In the genomic region with DNA sequence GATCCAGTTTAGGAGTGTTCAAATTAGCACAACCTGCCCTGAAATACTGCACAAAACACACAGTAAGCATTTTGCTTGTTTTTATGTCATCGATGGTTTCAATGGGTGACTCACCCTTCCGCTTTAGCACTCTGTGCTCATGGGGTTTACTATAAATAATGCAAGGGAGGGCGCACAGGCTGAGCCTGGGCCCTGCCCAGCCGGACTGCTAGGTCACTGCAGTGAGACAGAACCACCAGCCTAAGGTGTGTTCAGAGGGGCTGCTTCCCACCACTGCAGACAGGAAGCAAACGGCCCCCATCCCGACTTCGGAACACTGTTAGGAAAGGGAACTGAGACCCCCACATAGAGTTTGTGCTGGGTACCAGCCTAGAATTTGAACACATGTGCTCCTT, we compare ENCODE assay signal across 11 mouse cellular contexts. TPM values are rescaled to one million over a fixed set of nuclear protein-coding genes. Genes with fewer than 3 reads are reported as not detected.
DNase-seq lines count a peak whose midpoint lies in the region; ATAC-seq and TF ChIP-seq lines count a peak whose summit lies in the region.
"Had no signal": no experiment of that assay in that cellular context is flagged by ENCODE, and none has a peak within 500 bp of the region (broad histone marks: within the 10 kb centered on the region; RNA-seq: fewer than 3 reads in every experiment).

No protein-coding gene starts in this region.

- peaks cover 44% of the 10 kb centered on the region for H3K4me1 ChIP-seq in heart, embryonic 12.5 days (replicated peaks)
- H3K4me1 ChIP-seq in bone marrow macrophage, adult 2 months (ENCODE audit: control insufficient read depth, insufficient read depth, low read length) = peaks cover 42% of the 10 kb centered on the region
- H3K4me1 ChIP-seq in midbrain, embryonic 11.5 days (ENCODE audit: control insufficient read depth, insufficient read depth, low read length) = peaks cover 19% of the 10 kb centered on the region

- no peak for TF ChIP-seq CTCF in bone marrow macrophage, adult 2 months (IDR thresholded peaks at IDR 0.05; ENCODE audit: low read depth, low read length)

- DNase-seq in heart, adult 11 months = peak; percentile 98
- peak; percentile 92 for DNase-seq in 416B (ENCODE audit: low read depth)
- DNase-seq in kidney, postnatal 36 days = peak; percentile 22 to 36
- DNase-seq in midbrain, embryonic 11.5 days (ENCODE audit: low spot score, missing footprints) = no peak
- no peak for DNase-seq in left cerebral cortex, adult 18-20 months (ENCODE audit: low spot score in 2 of 2)

- no peaks in the 10 kb centered on the region for H3K36me3 ChIP-seq in heart, embryonic 12.5 days
- H3K36me3 ChIP-seq in midbrain, embryonic 11.5 days (ENCODE audit: control insufficient read depth, insufficient read depth, low read length) = no peaks in the 10 kb centered on the region
- H3K36me3 ChIP-seq: limb, embryonic 15.5 days; neural tube, embryonic 12.5 days had no signal

- H3K4me3 ChIP-seq in heart, embryonic 12.5 days = no peak overlapping the region
- no peak overlapping the region for H3K4me3 ChIP-seq in bone marrow macrophage, adult 2 months (ENCODE audit: insufficient read depth, low read length)
- no peak overlapping the region for H3K4me3 ChIP-seq in midbrain, embryonic 11.5 days (ENCODE audit: low read depth, low read length)
- H3K4me3 ChIP-seq: limb, embryonic 15.5 days; neural tube, embryonic 12.5 days had no signal

- H3K9ac ChIP-seq in heart, embryonic 12.5 days = no peak overlapping the region
- H3K9ac ChIP-seq in midbrain, embryonic 11.5 days (ENCODE audit: low read length) = no peak overlapping the region
- H3K9ac ChIP-seq: limb, embryonic 15.5 days; neural tube, embryonic 12.5 days had no signal

- no peak overlapping the region for H3K27ac ChIP-seq in heart, embryonic 12.5 days (ENCODE audit: poor library complexity, severe bottlenecking)
- peak overlapping the region; percentile 73 for H3K27ac ChIP-seq in bone marrow macrophage, adult 2 months (ENCODE audit: insufficient read depth, low read depth, low read length)
- H3K27ac ChIP-seq in midbrain, embryonic 11.5 days (ENCODE audit: low read depth, low read length) = no peak overlapping the region
- H3K27ac ChIP-seq: limb, embryonic 15.5 days; neural tube, embryonic 12.5 days had no signal

- H3K9me3 ChIP-seq in heart, embryonic 12.5 days (replicated peaks) = no peaks in the 10 kb centered on the region
- no peaks in the 10 kb centered on the region for H3K9me3 ChIP-seq in midbrain, embryonic 11.5 days (ENCODE audit: control insufficient read depth, low read length)
- H3K9me3 ChIP-seq: limb, embryonic 15.5 days; neural tube, embryonic 12.5 days had no signal

- H3K4me2 ChIP-seq in heart, embryonic 12.5 days = no peak overlapping the region
- no peak overlapping the region for H3K4me2 ChIP-seq in midbrain, embryonic 11.5 days
- H3K4me2 ChIP-seq: limb, embryonic 15.5 days; neural tube, embryonic 12.5 days had no signal

- no peak; the same call in 1 of the 2 replicates for ATAC-seq in heart, embryonic 12.5 days (ENCODE audit: insufficient number of reproducible peaks, low FRiP score)
- no peak for ATAC-seq in erythroid progenitor cell, adult 5-6 weeks (replicated peaks; ENCODE audit: low FRiP score, poor library complexity, severe bottlenecking)
- ATAC-seq in midbrain, embryonic 11.5 days (ENCODE audit: low FRiP score) = no peak
- ATAC-seq: hindbrain, embryonic 16.5 days had no signal

- TF ChIP-seq POLR2A in bone marrow macrophage, adult 2 months (IDR thresholded peaks at IDR 0.05; ENCODE audit: borderline replicate concordance, low read depth, low read length) = no peak

- H3K27me3 ChIP-seq in heart, embryonic 12.5 days (replicated peaks) = peaks cover 39% of the 10 kb centered on the region
- no peaks in the 10 kb centered on the region for H3K27me3 ChIP-seq in midbrain, embryonic 11.5 days (ENCODE audit: control insufficient read depth, insufficient read depth, low read length)
- H3K27me3 ChIP-seq: neural tube, embryonic 12.5 days had no signal

- WGBS in heart, embryonic 12.5 days = 59% methylated on average over 7 of the region's 7 CpGs
- WGBS in midbrain, embryonic 11.5 days = 90% methylated on average over 7 of the region's 7 CpGs

RNA-seq across cellular contexts. Expression of a gene that starts 18.6 kb away (rescaled TPM):
- 0.85 and 1.00 TPM in 2 replicates for polyA plus RNA-seq in heart, embryonic 12.5 days (2016; fragmentation: Nextera tagmentation; extraction: Ambion mirVana)
- polyA plus RNA-seq in bone marrow macrophage, adult 2 months (2012; ENCODE audit: insufficient read depth, insufficient read length, missing spikeins) = 2.7 and 2.9 TPM in 2 replicates
- under 0.01 TPM in 1 of 2 replicates, not detected in the other for total RNA-seq in erythroid progenitor cell, adult 5-6 weeks (2015; ENCODE audit: low replicate concordance)
- 0.13 and 0.76 TPM in 2 replicates for total RNA-seq in erythroid progenitor cell, adult 5-6 weeks (2017; ENCODE audit: low replicate concordance)
- polyA plus RNA-seq in midbrain, embryonic 11.5 days (2014; fragmentation: Nextera tagmentation; extraction: Ambion mirVana) = 14.0 and 15.0 TPM in 2 replicates
- 10 to 100 TPM; 63.6 to 86.3 TPM for total RNA-seq in left cerebral cortex, adult 18-20 months (2021)

Comparison
In these comparisons a context has a peak if more than half of its experiments do, and no peak if none do; other contexts are left out.
1. DNase-seq: peak in heart, adult 11 months (single experiment), 416B (single experiment) and kidney, postnatal 36 days (2 of 2); none in midbrain, embryonic 11.5 days (single experiment) and left cerebral cortex, adult 18-20 months (0 of 2).